ENCODE assay signal across 9 mouse cellular contexts in the genomic region with DNA sequence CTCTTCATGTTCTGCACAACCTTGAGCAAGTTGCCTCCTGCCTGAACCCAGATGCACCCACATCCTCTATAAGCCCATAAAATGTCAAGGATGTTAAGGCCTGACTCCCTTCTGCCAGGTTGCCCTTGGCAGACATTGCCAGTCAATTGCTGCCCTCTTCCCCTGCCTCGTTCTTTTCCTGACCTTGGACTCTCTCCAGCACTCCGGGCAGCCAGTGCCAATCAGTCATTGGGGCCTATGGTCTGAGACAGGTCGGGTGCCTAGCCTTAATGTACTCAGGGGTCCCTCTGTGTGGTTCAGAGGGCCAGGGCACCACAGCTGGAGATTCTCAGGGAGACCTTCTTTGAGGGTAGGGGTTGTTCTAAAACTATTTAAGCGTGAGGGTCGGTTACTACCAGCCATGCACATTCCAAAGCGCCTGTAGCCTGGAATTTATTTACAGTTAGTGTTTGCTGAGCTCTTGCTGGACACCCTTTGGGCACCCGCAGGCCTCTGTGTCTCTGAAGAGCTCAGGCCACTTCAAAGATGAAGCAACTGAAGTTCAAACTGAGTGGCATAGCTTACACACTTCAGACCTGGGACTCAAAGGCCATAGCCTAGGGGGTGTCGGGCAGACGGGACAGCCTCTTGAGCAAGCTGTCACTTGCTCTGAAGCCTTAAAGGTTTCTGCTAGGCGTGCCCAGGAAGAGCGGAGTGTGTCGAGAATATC. TPM values are rescaled to one million over a fixed set of nuclear protein-coding genes. Genes with fewer than 3 reads are reported as not detected.
DNase-seq lines count a peak whose midpoint lies in the region; ATAC-seq and TF ChIP-seq lines count a peak whose summit lies in the region.
"Had no signal": no experiment of that assay in that cellular context is flagged by ENCODE, and none has a peak within 500 bp of the region (broad histone marks: within the 10 kb centered on the region; RNA-seq: fewer than 3 reads in every experiment).

No protein-coding gene starts in this region.

- no peaks in the 10 kb centered on the region for H3K9me3 ChIP-seq in kidney, postnatal 0 days (replicated peaks; ENCODE audit: low read length)
- H3K9me3 ChIP-seq in midbrain, embryonic 15.5 days, result no peaks in the 10 kb centered on the region
- H3K9me3 ChIP-seq: G1E had no signal

- H3K36me3 ChIP-seq in kidney, postnatal 0 days (ENCODE audit: insufficient read depth, low read length), result no peaks in the 10 kb centered on the region
- no peaks in the 10 kb centered on the region for H3K36me3 ChIP-seq in midbrain, embryonic 15.5 days (replicated peaks)

- peaks cover 42% of the 10 kb centered on the region; the same call in 1 of the 2 replicates for H3K4me1 ChIP-seq in kidney, postnatal 0 days (replicated peaks; ENCODE audit: insufficient read depth, low read length)
- H3K4me1 ChIP-seq in midbrain, embryonic 15.5 days, result peaks cover 93% of the 10 kb centered on the region

- no peaks in the 10 kb centered on the region for H3K27me3 ChIP-seq in kidney, postnatal 0 days (ENCODE audit: insufficient read depth, low read length)
- no peaks in the 10 kb centered on the region for H3K27me3 ChIP-seq in midbrain, embryonic 15.5 days (replicated peaks)

- peak; percentile 92 to 96 for DNase-seq in adrenal gland, adult (ENCODE audit: inconsistent age in 2 of 2, low spot score in 1 of 2)
- DNase-seq in adrenal gland, postnatal 4 days (ENCODE audit: low spot score in 2 of 2), result no peak
- DNase-seq in lung, adult 18-20 months, result peak; percentile 55 to 79
- no peak for DNase-seq in lung, postnatal 14 days
- no peak for DNase-seq in kidney, postnatal 0 days (ENCODE audit: low spot score)
- no peak for DNase-seq in thymus, postnatal 25 days
- no peak for DNase-seq in left cerebral cortex, adult 2 months (ENCODE audit: extremely low spot score in 1 of 2, low spot score in 2 of 2)

- TF ChIP-seq CTCF in kidney, postnatal 0 days (IDR thresholded peaks at IDR 0.05; ENCODE audit: low read depth), result no peak
- TF ChIP-seq CTCF in left cerebral cortex, adult 2 months (IDR thresholded peaks at IDR 0.05), result no peak

- no peak overlapping the region for H3K4me3 ChIP-seq in kidney, postnatal 0 days (replicated peaks; ENCODE audit: low read depth, low read length)
- H3K4me3 ChIP-seq in midbrain, embryonic 15.5 days, result no peak overlapping the region
- H3K4me3 ChIP-seq in left cerebral cortex, adult 2 months, result no peak overlapping the region

- WGBS in kidney, postnatal 0 days, result 46% methylated on average over 12 of the region's 12 CpGs
- WGBS in midbrain, embryonic 15.5 days, result 63% methylated on average over 12 of the region's 12 CpGs

- ATAC-seq in kidney, postnatal 0 days (replicated peaks; ENCODE audit: low FRiP score, low read depth), result no peak
- no peak for ATAC-seq in midbrain, embryonic 15.5 days (replicated peaks)

- intact Hi-C loops in left cerebral cortex, adult 2 months (cut with DNase I), result no loop called here

- H3K9ac ChIP-seq in kidney, postnatal 0 days (ENCODE audit: low read depth, low read length), result no peak overlapping the region
- no peak overlapping the region for H3K9ac ChIP-seq in midbrain, embryonic 15.5 days

- H3K27ac ChIP-seq in kidney, postnatal 0 days, result peak overlapping the region; percentile 64
- H3K27ac ChIP-seq in midbrain, embryonic 15.5 days, result no peak overlapping the region
- no peak overlapping the region for H3K27ac ChIP-seq in left cerebral cortex, adult 2 months

- no peak overlapping the region; the same call in 1 of the 2 replicates for H3K4me2 ChIP-seq in kidney, postnatal 0 days (ENCODE audit: low read length)
- H3K4me2 ChIP-seq in midbrain, embryonic 15.5 days, result peak overlapping the region; percentile 35

RNA-seq across cellular contexts. Expression of a gene that starts 6.3 kb away (rescaled TPM):
- 10 to 100 TPM; 33.7 to 33.9 TPM for total RNA-seq in adrenal gland, postnatal 4 days (2021)
- 5.0 and 5.8 TPM in 2 replicates for polyA plus RNA-seq in kidney, postnatal 0 days (2015; fragmentation: Nextera tagmentation; extraction: Ambion mirVana)
- 7.1 and 8.1 TPM in 2 replicates for polyA plus RNA-seq in midbrain, embryonic 15.5 days (2015; fragmentation: Nextera tagmentation; extraction: Ambion mirVana)
- total RNA-seq in left cerebral cortex, adult 2 months (2021), result 1 to 10 TPM; 7.9 to 9.0 TPM

Comparison
In these comparisons a context has a peak if more than half of its experiments do, and no peak if none do; other contexts are left out.
1. DNase-seq: peak in adrenal gland, adult (2 of 2) and lung, adult 18-20 months (2 of 2); none in adrenal gland, postnatal 4 days (0 of 2), lung, postnatal 14 days (single experiment), kidney, postnatal 0 days (single experiment), thymus, postnatal 25 days (single experiment) and left cerebral cortex, adult 2 months (0 of 2).